Mouse (Mus musculus) G1E (cell line): ENCODE results near the gene Zfp13. TPM values are rescaled to one million over a fixed set of nuclear protein-coding genes. Genes with fewer than 3 reads are reported as not detected.
A peak's percentile ranks its signal among the peaks of the same experiment; 100 is the strongest.

Source experiments
- ATAC-seq: 2 replicates; pipeline ENCODE4 v1.8.0; 2016; ENCODE audit warnings: mild to moderate bottlenecking; ENCODE audit not compliant: insufficient number of reproducible peaks, poor library complexity, low FRiP score, severe bottlenecking; ENCODE audit errors: extremely low read depth
- DNase-seq: peaks from one replicate; pipeline ENCODE4 v3.0.0; 2012; ENCODE audit warnings: low spot score
- H3K27me3 ChIP-seq: 2 replicates; pipeline ENCODE4 v1.6.1; 2012; ENCODE audit warnings: mild to moderate bottlenecking, low read length, inconsistent platforms; ENCODE audit not compliant: insufficient read depth
- H3K36me3 ChIP-seq: replicated peaks from 2 replicates; pipeline ENCODE3; 2012; ENCODE audit warnings: mild to moderate bottlenecking, inconsistent platforms
- H3K4me1 ChIP-seq: 2 replicates; pipeline ENCODE4 v1.6.1; 2012; ENCODE audit warnings: low read depth, low read length, inconsistent platforms, mixed read lengths; ENCODE audit not compliant: insufficient read depth
- H3K4me3 ChIP-seq: 2 replicates; pipeline ENCODE4 v1.5.1; 2012; ENCODE audit warnings: low read depth, mild to moderate bottlenecking, inconsistent platforms, low read length, moderate library complexity, mixed read lengths
- H3K9me3 ChIP-seq: replicated peaks from 2 replicates; pipeline ENCODE4 v1.6.1; 2012; ENCODE audit warnings: inconsistent platforms
- CTCF ChIP-seq: IDR thresholded peaks from 2 replicates; pipeline ENCODE4 v1.5.1; 2012; ENCODE audit warnings: low read depth, low read length, inconsistent platforms, mixed read lengths
- GATA1 ChIP-seq: IDR thresholded peaks from 2 replicates; pipeline ENCODE4 v1.6.1; 2012; ENCODE audit warnings: borderline replicate concordance, low read length, inconsistent platforms, mixed read lengths
- GATA2 ChIP-seq: IDR thresholded peaks from 2 replicates; pipeline ENCODE4 v1.6.1; 2012; ENCODE audit warnings: low read depth, low read length, inconsistent platforms, borderline replicate concordance
- POLR2AphosphoS5 ChIP-seq: IDR thresholded peaks from 2 replicates; pipeline ENCODE4 v1.6.1; 2012; ENCODE audit warnings: low read depth, low read length, inconsistent platforms; ENCODE audit not compliant: insufficient replicate concordance
- TAL1 ChIP-seq: conservative IDR thresholded peaks from 2 replicates; pipeline ENCODE4 v1.6.1; 2012; ENCODE audit warnings: low read depth, low read length, inconsistent platforms, mixed read lengths
- polyA plus RNA-seq: library from polyadenylated mRNA; stranded (reverse); fragments of >175 nt; gene quantifications from 2 replicates; pipeline ENCODE4 v1.2.3, GENCODE M21; 2012
- total RNA-seq, 2 experiments: library from RNA; stranded (forward) in 1 of 2; stranded (reverse) in 1 of 2; fragments of 200-1000 nt in 1 of 2; fragments of >200 nt in 1 of 2; fragmentation: Nextera tagmentation in 1 of 2; gene quantifications; 2 replicates each; pipeline ENCODE4 v1.2.3; 2014 to 2017

Gene Zfp13
- total and polyA plus RNA-seq, 3 experiments: 0.12 TPM; not detected in 2

DNA sequence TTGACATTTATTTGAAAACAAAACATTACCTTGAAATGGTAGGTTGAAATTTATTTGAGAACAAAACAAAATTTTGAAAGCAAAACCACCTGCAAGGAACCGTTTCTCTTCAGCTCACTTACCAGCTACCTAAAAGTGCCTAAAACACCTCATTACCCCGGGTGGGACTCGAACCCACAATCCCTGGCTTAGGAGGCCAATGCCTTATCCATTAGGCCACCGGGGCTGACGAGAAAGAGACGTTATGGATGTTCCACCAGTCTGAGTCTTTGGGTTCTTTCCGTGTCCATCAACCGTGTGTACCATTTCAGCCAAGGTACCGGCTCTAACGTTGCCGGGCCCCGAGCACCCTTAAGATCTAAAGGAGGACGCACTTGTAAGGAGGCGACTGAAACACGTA lies 50.7 kb downstream of the Zfp13 start:
- H3K36me3 ChIP-seq: no peaks in the 10 kb centered on the region
- DNase-seq (no peak), ATAC-seq (peak; percentile 32)
- peaks cover 3% of the 10 kb centered on the region for H3K27me3 ChIP-seq
- peak overlapping the region; percentile 73 for H3K4me3 ChIP-seq
- peaks cover 52% of the 10 kb centered on the region for H3K4me1 ChIP-seq
- TF ChIP-seq CTCF (no peak), TAL1 (no peak), GATA2 (no peak), POLR2AphosphoS5 (no peak), GATA1 (no peak)
- no peaks in the 10 kb centered on the region for H3K9me3 ChIP-seq

DNA sequence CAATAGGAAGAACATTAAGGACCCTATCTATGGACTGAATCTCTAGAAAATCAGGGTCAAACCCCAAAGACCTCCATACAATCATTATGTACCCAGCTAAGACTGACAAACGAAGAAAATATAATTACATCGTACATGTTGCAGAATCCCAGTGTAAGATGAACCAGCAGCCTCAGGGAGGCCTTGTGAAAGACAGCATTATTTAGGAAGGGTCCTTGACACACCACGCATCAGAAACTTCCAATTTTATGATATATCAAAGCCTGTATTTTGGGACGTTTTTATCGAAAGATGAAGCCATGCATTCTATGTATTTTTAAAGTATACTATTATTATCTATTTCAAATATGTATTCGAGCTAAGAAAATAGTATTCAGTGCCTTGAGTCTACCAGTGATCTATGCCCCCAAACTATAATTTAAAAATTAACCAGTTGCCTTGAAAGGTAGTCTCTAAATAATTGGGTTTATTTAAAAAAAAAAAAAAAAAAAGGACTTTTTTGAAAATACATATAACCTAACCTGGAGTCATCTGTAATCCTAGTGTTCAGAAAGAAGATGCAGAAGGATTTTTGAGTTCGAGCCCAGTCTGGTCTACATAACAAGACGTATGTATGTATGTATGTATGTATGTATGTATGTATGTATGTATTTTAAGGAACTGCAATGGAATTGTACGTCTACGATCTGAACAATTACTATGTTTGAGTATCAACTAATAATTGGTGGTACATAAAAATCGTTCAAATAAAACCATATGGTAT lies 51.4 kb downstream of the Zfp13 start:
- H3K36me3 ChIP-seq: no peaks in the 10 kb centered on the region
- no peak overlapping the region; the same call in 1 of the 2 replicates for H3K4me3 ChIP-seq
- DNase-seq: no peak
- H3K27me3 ChIP-seq: no peaks in the 10 kb centered on the region; the same call in 1 of the 2 replicates
- H3K9me3 ChIP-seq: no peaks in the 10 kb centered on the region
- ATAC-seq: no peak
- peaks cover 59% of the 10 kb centered on the region for H3K4me1 ChIP-seq
- TF ChIP-seq CTCF (no peak), POLR2AphosphoS5 (no peak), GATA2 (no peak), TAL1 (no peak), GATA1 (no peak)

DNA sequence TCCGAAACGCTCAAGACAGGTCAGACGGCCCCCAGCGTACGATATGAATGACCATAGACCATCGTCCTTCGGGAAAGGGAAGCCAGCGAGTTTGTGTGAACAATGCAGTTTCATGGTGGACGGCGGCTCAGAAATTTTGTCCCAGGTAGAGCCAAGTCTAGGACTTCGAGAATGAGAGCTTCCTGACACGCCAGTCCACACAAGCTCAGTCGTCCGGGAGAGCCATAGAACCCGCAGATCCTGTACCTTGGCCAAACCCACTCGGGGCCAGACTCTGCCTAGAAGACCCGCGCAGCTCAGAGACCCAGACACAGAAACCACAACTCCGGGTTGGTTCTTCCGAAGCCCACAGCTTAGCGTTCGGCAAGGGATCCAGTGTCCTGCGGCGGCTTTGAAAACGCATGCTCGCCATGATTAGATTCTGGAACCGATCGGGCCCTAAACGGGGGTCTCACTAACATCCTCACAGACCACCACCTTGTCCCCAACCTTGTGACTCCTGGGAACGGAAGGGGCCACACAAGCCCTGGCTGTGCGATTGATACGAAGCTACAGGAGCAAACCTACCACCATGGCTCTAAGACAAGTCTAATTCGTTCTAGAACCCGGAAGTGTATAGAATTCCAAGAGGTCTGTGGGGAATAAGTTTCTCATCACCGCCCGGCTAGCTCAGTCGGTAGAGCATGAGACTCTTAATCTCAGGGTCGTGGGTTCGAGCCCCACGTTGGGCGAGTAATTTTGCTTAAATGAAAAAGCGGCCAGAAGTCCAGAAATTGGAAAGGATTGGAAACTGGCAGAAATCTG lies 52.4 kb downstream of the Zfp13 start:
- H3K36me3 ChIP-seq: no peaks in the 10 kb centered on the region
- H3K4me1 ChIP-seq: peaks cover 58% of the 10 kb centered on the region
- TF ChIP-seq TAL1: no peak
- no peak for TF ChIP-seq GATA1
- TF ChIP-seq POLR2AphosphoS5: no peak
- TF ChIP-seq GATA2: no peak
- no peak for TF ChIP-seq CTCF
- no peak for DNase-seq
- no peaks in the 10 kb centered on the region for H3K9me3 ChIP-seq
- ATAC-seq: peak; percentile 6; the same call in 1 of the 2 replicates
- H3K4me3 ChIP-seq: peak overlapping the region; percentile 79
- H3K27me3 ChIP-seq: 0 out of 2 replicates have a peak, but pooled peaks cover 5% of the 10 kb centered on the region

DNA sequence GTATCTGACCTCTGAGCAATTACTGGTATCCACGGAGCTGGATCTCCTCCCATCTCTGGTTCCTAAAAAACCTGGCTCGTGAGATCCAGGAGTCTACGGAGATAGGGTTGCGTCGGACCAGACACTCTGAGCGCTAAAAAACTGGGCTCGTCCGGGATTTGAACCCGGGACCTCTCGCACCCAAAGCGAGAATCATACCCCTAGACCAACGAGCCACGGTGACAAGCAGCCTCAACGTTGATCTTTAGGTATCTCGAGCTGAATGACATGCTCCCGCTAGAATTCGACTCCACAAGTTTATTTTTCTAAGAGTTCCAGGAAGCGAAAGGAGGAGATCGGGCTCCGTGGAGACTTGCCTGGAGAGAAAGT lies 53.0 kb downstream of the Zfp13 start:
- H3K4me3 ChIP-seq: peak overlapping the region; percentile 79
- 0 out of 2 replicates have a peak, but pooled peaks have one; percentile 9 for ATAC-seq
- no peak for TF ChIP-seq CTCF
- no peak for TF ChIP-seq GATA2
- H3K27me3 ChIP-seq: 0 out of 2 replicates have a peak, but pooled peaks cover 6% of the 10 kb centered on the region
- no peaks in the 10 kb centered on the region for H3K9me3 ChIP-seq
- H3K4me1 ChIP-seq: peaks cover 54% of the 10 kb centered on the region
- no peak for DNase-seq
- no peaks in the 10 kb centered on the region for H3K36me3 ChIP-seq

DNA sequence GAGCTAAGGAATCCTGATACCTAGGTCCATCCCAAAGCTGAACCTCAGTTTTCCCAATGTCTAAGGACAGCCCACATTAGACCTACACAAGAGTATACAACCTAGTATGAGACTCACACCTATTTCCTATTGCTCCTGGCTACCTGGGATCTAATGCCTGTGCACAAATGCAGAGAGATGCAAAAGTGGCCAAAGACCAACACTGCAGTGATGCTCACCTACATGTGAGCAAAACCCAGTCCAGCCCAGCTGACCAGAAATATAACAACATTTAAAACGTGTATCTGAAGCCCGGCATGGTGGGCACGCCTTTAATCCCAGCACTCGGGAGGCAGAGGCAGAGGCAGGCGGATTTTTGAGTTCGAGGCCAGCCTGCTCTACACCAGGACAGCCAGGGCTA lies 53.4 kb downstream of the Zfp13 start:
- H3K4me1 ChIP-seq: peaks cover 50% of the 10 kb centered on the region
- no peaks in the 10 kb centered on the region for H3K9me3 ChIP-seq
- no peaks in the 10 kb centered on the region for H3K36me3 ChIP-seq
- DNase-seq: no peak
- H3K4me3 ChIP-seq: peak overlapping the region; percentile 79; the same call in 1 of the 2 replicates
- TF ChIP-seq GATA1 (no peak), GATA2 (no peak), POLR2AphosphoS5 (no peak), TAL1 (no peak), CTCF (no peak)
- 0 out of 2 replicates have a peak, but pooled peaks cover 6% of the 10 kb centered on the region for H3K27me3 ChIP-seq
- no peak for ATAC-seq

DNA sequence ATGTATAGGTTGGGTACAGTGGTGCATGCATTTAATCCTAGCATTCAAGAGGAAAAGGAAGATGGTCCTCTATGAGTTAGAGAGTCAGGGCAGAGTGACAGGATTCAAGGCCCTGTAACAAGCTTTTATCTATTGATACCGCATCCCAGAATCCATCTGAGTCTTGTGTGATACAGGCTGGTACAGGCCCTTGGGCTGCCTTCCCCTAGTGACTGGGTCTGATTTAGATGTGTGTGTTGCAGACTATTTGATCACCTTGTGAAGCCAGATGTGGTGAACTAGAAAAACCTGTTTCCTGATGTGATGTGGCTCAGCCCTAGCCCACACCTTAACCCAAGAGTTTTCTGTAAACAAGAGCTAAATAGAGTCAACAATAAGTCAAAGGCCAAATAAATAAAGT lies 54.5 kb downstream of the Zfp13 start:
- peaks cover 42% of the 10 kb centered on the region for H3K4me1 ChIP-seq
- no peak for ATAC-seq

More for the DNA sequence above, 54.5 kb downstream of the Zfp13 start:
- no peak for DNase-seq
- H3K4me3 ChIP-seq: no peak overlapping the region
- H3K9me3 ChIP-seq: no peaks in the 10 kb centered on the region
- H3K27me3 ChIP-seq: 0 out of 2 replicates have a peak, but pooled peaks cover 6% of the 10 kb centered on the region
- TF ChIP-seq GATA1: no peak
- no peak for TF ChIP-seq CTCF
- TF ChIP-seq TAL1: no peak
- no peak for TF ChIP-seq GATA2
- TF ChIP-seq POLR2AphosphoS5: no peak
- H3K36me3 ChIP-seq: no peaks in the 10 kb centered on the region
